Mouse (Mus musculus): ENCODE measurements around the gene Pde6g. TPM values are rescaled to one million over a fixed set of nuclear protein-coding genes. Genes with fewer than 3 reads are reported as not detected.

Gene Pde6g
- polyA plus RNA-seq, 1 experiment = 0.53 TPM

- DNase-seq (ENCODE audit: low read depth) = no peak
- TF ChIP-seq CTCF (IDR thresholded peaks at IDR 0.05; ENCODE audit: borderline replicate concordance, extremely low read depth, insufficient read depth, insufficient read length) (no peak), POLR2A (IDR thresholded peaks at IDR 0.05; ENCODE audit: borderline replicate concordance, extremely low read depth, insufficient read depth, insufficient read length, poor library complexity, severe bottlenecking) (no peak)
Measured at GRCm38 (mm10) chr11:120465521-120465920, 12.2 kb upstream of the Pde6g start.

GRCm38 (mm10) chr11:120464365-120464764, 11.1 kb upstream of the Pde6g start:
- no peak for DNase-seq (ENCODE audit: low read depth)
- TF ChIP-seq CTCF (IDR thresholded peaks at IDR 0.05; ENCODE audit: borderline replicate concordance, extremely low read depth, insufficient read depth, insufficient read length) = no peak
- TF ChIP-seq POLR2A (IDR thresholded peaks at IDR 0.05; ENCODE audit: borderline replicate concordance, extremely low read depth, insufficient read depth, insufficient read length, poor library complexity, severe bottlenecking) = no peak

- DNase-seq (ENCODE audit: low read depth) = no peak
- TF ChIP-seq CTCF (IDR thresholded peaks at IDR 0.05; ENCODE audit: borderline replicate concordance, extremely low read depth, insufficient read depth, insufficient read length) (no peak), POLR2A (IDR thresholded peaks at IDR 0.05; ENCODE audit: borderline replicate concordance, extremely low read depth, insufficient read depth, insufficient read length, poor library complexity, severe bottlenecking) (no peak)
Measured at GRCm38 (mm10) chr11:120463536-120463935, 10.2 kb upstream of the Pde6g start.

- TF ChIP-seq CTCF (IDR thresholded peaks at IDR 0.05; ENCODE audit: borderline replicate concordance, extremely low read depth, insufficient read depth, insufficient read length) (no peak), POLR2A (IDR thresholded peaks at IDR 0.05; ENCODE audit: borderline replicate concordance, extremely low read depth, insufficient read depth, insufficient read length, poor library complexity, severe bottlenecking) (no peak)
- DNase-seq (ENCODE audit: low read depth) = no peak
Measured at GRCm38 (mm10) chr11:120458847-120459597, 5.7 kb upstream of the Pde6g start.

GRCm38 (mm10) chr11:120457772-120458751, 4.8 kb upstream of the Pde6g start, which contains the start of the genes Oxld1 and Ccdc137:
Gene Oxld1, minus strand, starts transcription at chr11:120458068.
Gene Ccdc137, plus strand, starts transcription at chr11:120458115.
- no peak for TF ChIP-seq CTCF (IDR thresholded peaks at IDR 0.05; ENCODE audit: borderline replicate concordance, extremely low read depth, insufficient read depth, insufficient read length)
- peak; percentile 77 for TF ChIP-seq POLR2A (IDR thresholded peaks at IDR 0.05; ENCODE audit: borderline replicate concordance, extremely low read depth, insufficient read depth, insufficient read length, poor library complexity, severe bottlenecking)
- peak; percentile 96 for DNase-seq (ENCODE audit: low read depth)

GRCm38 (mm10) chr11:120457370-120457769, 4.1 kb upstream of the Pde6g start:
- TF ChIP-seq CTCF (IDR thresholded peaks at IDR 0.05; ENCODE audit: borderline replicate concordance, extremely low read depth, insufficient read depth, insufficient read length) (no peak), POLR2A (IDR thresholded peaks at IDR 0.05; ENCODE audit: borderline replicate concordance, extremely low read depth, insufficient read depth, insufficient read length, poor library complexity, severe bottlenecking) (no peak)
- DNase-seq (ENCODE audit: low read depth) = no peak

- TF ChIP-seq CTCF (IDR thresholded peaks at IDR 0.05; ENCODE audit: borderline replicate concordance, extremely low read depth, insufficient read depth, insufficient read length) (no peak), POLR2A (IDR thresholded peaks at IDR 0.05; ENCODE audit: borderline replicate concordance, extremely low read depth, insufficient read depth, insufficient read length, poor library complexity, severe bottlenecking) (no peak)
- no peak for DNase-seq (ENCODE audit: low read depth)
Measured at GRCm38 (mm10) chr11:120455413-120455812, 2.1 kb upstream of the Pde6g start.

GRCm38 (mm10) chr11:120454965-120455364, 1.7 kb upstream of the Pde6g start:
- DNase-seq (ENCODE audit: low read depth) = no peak
- TF ChIP-seq CTCF (IDR thresholded peaks at IDR 0.05; ENCODE audit: borderline replicate concordance, extremely low read depth, insufficient read depth, insufficient read length) (no peak), POLR2A (IDR thresholded peaks at IDR 0.05; ENCODE audit: borderline replicate concordance, extremely low read depth, insufficient read depth, insufficient read length, poor library complexity, severe bottlenecking) (no peak)

- TF ChIP-seq CTCF (IDR thresholded peaks at IDR 0.05; ENCODE audit: borderline replicate concordance, extremely low read depth, insufficient read depth, insufficient read length) = no peak
- TF ChIP-seq POLR2A (IDR thresholded peaks at IDR 0.05; ENCODE audit: borderline replicate concordance, extremely low read depth, insufficient read depth, insufficient read length, poor library complexity, severe bottlenecking) = no peak
- no peak for DNase-seq (ENCODE audit: low read depth)
Measured at GRCm38 (mm10) chr11:120452246-120452645, 1.1 kb downstream of the Pde6g start.

- DNase-seq (ENCODE audit: low read depth) = no peak
- TF ChIP-seq POLR2A (IDR thresholded peaks at IDR 0.05; ENCODE audit: borderline replicate concordance, extremely low read depth, insufficient read depth, insufficient read length, poor library complexity, severe bottlenecking) (no peak), CTCF (IDR thresholded peaks at IDR 0.05; ENCODE audit: borderline replicate concordance, extremely low read depth, insufficient read depth, insufficient read length) (no peak)
Measured at GRCm38 (mm10) chr11:120447179-120447578, 6.1 kb downstream of the Pde6g start.

GRCm38 (mm10) chr11:120445475-120445874, 7.8 kb downstream of the Pde6g start:
- TF ChIP-seq CTCF (IDR thresholded peaks at IDR 0.05; ENCODE audit: borderline replicate concordance, extremely low read depth, insufficient read depth, insufficient read length) (no peak), POLR2A (IDR thresholded peaks at IDR 0.05; ENCODE audit: borderline replicate concordance, extremely low read depth, insufficient read depth, insufficient read length, poor library complexity, severe bottlenecking) (no peak)
- no peak for DNase-seq (ENCODE audit: low read depth)
